Comparison of ENCODE assay signal across 19 mouse cellular contexts in genomic region chr16:42574978-42575377, GRCm38 (mm10).
DNase-seq lines count a peak whose midpoint lies in the region; ATAC-seq and TF ChIP-seq lines count a peak whose summit lies in the region.
"Had no signal": no experiment of that assay in that cellular context is flagged by ENCODE, and none has a peak within 500 bp of the region (broad histone marks: within the 10 kb centered on the region; RNA-seq: fewer than 3 reads in every experiment).

No protein-coding gene starts in this region.

- H3K4me3 ChIP-seq in hindbrain, embryonic 10.5 days: peak overlapping the region; percentile 9; the same call in 1 of the 2 replicates
- H3K4me3 ChIP-seq in hindbrain, embryonic 16.5 days (ENCODE audit: low read length): no peak overlapping the region
- no peak overlapping the region for H3K4me3 ChIP-seq in forebrain, embryonic 12.5 days (replicated peaks)
- H3K4me3 ChIP-seq in hindbrain, embryonic 14.5 days (replicated peaks; ENCODE audit: low read length): no peak overlapping the region
- no peak overlapping the region for H3K4me3 ChIP-seq in midbrain, embryonic 15.5 days
- no peak overlapping the region for H3K4me3 ChIP-seq in left cerebral cortex, adult 2 months
- H3K4me3 ChIP-seq: erythroblast, embryonic 14.5 days; limb, embryonic 15.5 days had no signal

- no peak for TF ChIP-seq CTCF in left cerebral cortex, adult 2 months (IDR thresholded peaks at IDR 0.05)

- peaks cover 39% of the 10 kb centered on the region for H3K4me1 ChIP-seq in hindbrain, embryonic 10.5 days (replicated peaks)
- no peaks in the 10 kb centered on the region; the same call in 1 of the 2 replicates for H3K4me1 ChIP-seq in hindbrain, embryonic 16.5 days (ENCODE audit: control insufficient read depth, insufficient read depth, low read depth, low read length)
- H3K4me1 ChIP-seq in forebrain, embryonic 12.5 days: peaks cover 17% of the 10 kb centered on the region
- H3K4me1 ChIP-seq in hindbrain, embryonic 14.5 days (replicated peaks; ENCODE audit: control insufficient read depth, insufficient read depth, low read length): peaks cover 16% of the 10 kb centered on the region
- peaks cover 24% of the 10 kb centered on the region for H3K4me1 ChIP-seq in midbrain, embryonic 15.5 days
- H3K4me1 ChIP-seq: limb, embryonic 15.5 days had no signal

- H3K9me3 ChIP-seq in hindbrain, embryonic 10.5 days: no peaks in the 10 kb centered on the region
- no peaks in the 10 kb centered on the region for H3K9me3 ChIP-seq in hindbrain, embryonic 16.5 days (ENCODE audit: control insufficient read depth, low read length)
- no peaks in the 10 kb centered on the region for H3K9me3 ChIP-seq in forebrain, embryonic 12.5 days
- H3K9me3 ChIP-seq in hindbrain, embryonic 14.5 days (ENCODE audit: control insufficient read depth, low read length): no peaks in the 10 kb centered on the region
- no peaks in the 10 kb centered on the region for H3K9me3 ChIP-seq in midbrain, embryonic 15.5 days
- H3K9me3 ChIP-seq: limb, embryonic 15.5 days had no signal

- H3K36me3 ChIP-seq in hindbrain, embryonic 10.5 days: no peaks in the 10 kb centered on the region
- H3K36me3 ChIP-seq in hindbrain, embryonic 16.5 days (ENCODE audit: control insufficient read depth, insufficient read depth, low read length): no peaks in the 10 kb centered on the region
- no peaks in the 10 kb centered on the region for H3K36me3 ChIP-seq in forebrain, embryonic 12.5 days (replicated peaks)
- no peaks in the 10 kb centered on the region for H3K36me3 ChIP-seq in hindbrain, embryonic 14.5 days (replicated peaks; ENCODE audit: control insufficient read depth, insufficient read depth)
- no peaks in the 10 kb centered on the region for H3K36me3 ChIP-seq in midbrain, embryonic 15.5 days (replicated peaks)
- H3K36me3 ChIP-seq: limb, embryonic 15.5 days had no signal

- H3K9ac ChIP-seq in hindbrain, embryonic 16.5 days (ENCODE audit: low read depth, low read length): no peak overlapping the region
- no peak overlapping the region for H3K9ac ChIP-seq in forebrain, embryonic 12.5 days
- no peak overlapping the region for H3K9ac ChIP-seq in hindbrain, embryonic 14.5 days
- no peak overlapping the region for H3K9ac ChIP-seq in midbrain, embryonic 15.5 days
- H3K9ac ChIP-seq: limb, embryonic 15.5 days had no signal

- no peak for DNase-seq in hindbrain, embryonic 10.5 days (ENCODE audit: low spot score)
- no peak for DNase-seq in hindbrain, embryonic 14.5 days (ENCODE audit: low spot score)
- no peak for DNase-seq in left cerebral cortex, adult 2 months (ENCODE audit: extremely low spot score in 1 of 2, low spot score in 2 of 2)
- DNase-seq in kidney, adult 8-10 months: no peak
- DNase-seq in right cerebral cortex, postnatal 14 days: no peak
- DNase-seq: adrenal gland, postnatal 10 days; cerebellum, adult 11 months; cerebellum, postnatal 25 days; heart, postnatal 14 days; kidney, postnatal 10 days; layer of hippocampus, adult 9-11 months; lung, postnatal 14 days; thymus, adult 2 months had no signal

- peak overlapping the region; percentile 86 for H3K27ac ChIP-seq in hindbrain, embryonic 10.5 days
- H3K27ac ChIP-seq in hindbrain, embryonic 16.5 days (ENCODE audit: low read depth, low read length): no peak overlapping the region
- H3K27ac ChIP-seq in forebrain, embryonic 12.5 days: peak overlapping the region; percentile 68
- H3K27ac ChIP-seq in hindbrain, embryonic 14.5 days: peak overlapping the region; percentile 74
- peak overlapping the region; percentile 74 for H3K27ac ChIP-seq in midbrain, embryonic 15.5 days
- H3K27ac ChIP-seq in left cerebral cortex, adult 2 months: no peak overlapping the region
- H3K27ac ChIP-seq: limb, embryonic 15.5 days had no signal

- no peaks in the 10 kb centered on the region for H3K27me3 ChIP-seq in hindbrain, embryonic 10.5 days (ENCODE audit: insufficient read depth, poor library complexity, severe bottlenecking)
- H3K27me3 ChIP-seq in hindbrain, embryonic 16.5 days (replicated peaks; ENCODE audit: control insufficient read depth, insufficient read depth, low read length): no peaks in the 10 kb centered on the region
- H3K27me3 ChIP-seq in forebrain, embryonic 12.5 days: no peaks in the 10 kb centered on the region
- H3K27me3 ChIP-seq in hindbrain, embryonic 14.5 days (ENCODE audit: control insufficient read depth, insufficient read depth, low read length): no peaks in the 10 kb centered on the region
- no peaks in the 10 kb centered on the region for H3K27me3 ChIP-seq in midbrain, embryonic 15.5 days (replicated peaks)
- H3K27me3 ChIP-seq: CH12.LX; limb, embryonic 15.5 days had no signal

- 13% methylated on average over 1 of the region's 1 CpGs for WGBS in hindbrain, embryonic 10.5 days
- WGBS in hindbrain, embryonic 16.5 days: 19% methylated on average over 1 of the region's 1 CpGs
- 4% methylated on average over 1 of the region's 1 CpGs for WGBS in forebrain, embryonic 12.5 days
- 8% methylated on average over 1 of the region's 1 CpGs for WGBS in hindbrain, embryonic 14.5 days
- 7% methylated on average over 1 of the region's 1 CpGs for WGBS in midbrain, embryonic 15.5 days

- H3K4me2 ChIP-seq in hindbrain, embryonic 16.5 days (ENCODE audit: low read length): no peak overlapping the region
- H3K4me2 ChIP-seq in forebrain, embryonic 12.5 days: no peak overlapping the region
- no peak overlapping the region for H3K4me2 ChIP-seq in hindbrain, embryonic 14.5 days (replicated peaks)
- peak overlapping the region; percentile 33; the same call in 1 of the 2 replicates for H3K4me2 ChIP-seq in midbrain, embryonic 15.5 days
- H3K4me2 ChIP-seq: limb, embryonic 15.5 days had no signal

- intact Hi-C loops in left cerebral cortex, adult 2 months (cut with DNase I): no loop called here

- ATAC-seq in hindbrain, embryonic 16.5 days: no peak
- peak; percentile 27 for ATAC-seq in forebrain, embryonic 12.5 days (ENCODE audit: low FRiP score)
- ATAC-seq in hindbrain, embryonic 14.5 days (ENCODE audit: low FRiP score): no peak
- ATAC-seq in midbrain, embryonic 15.5 days (replicated peaks): no peak

Comparison
In these comparisons a context has a peak if more than half of its experiments do, and no peak if none do; other contexts are left out.
1. H3K27ac ChIP-seq: peak in hindbrain, embryonic 10.5 days (single experiment), forebrain, embryonic 12.5 days (single experiment), hindbrain, embryonic 14.5 days (single experiment) and midbrain, embryonic 15.5 days (single experiment); none in hindbrain, embryonic 16.5 days (single experiment) and left cerebral cortex, adult 2 months (single experiment).